12 mouse cellular contexts compared by ENCODE assay signal in genomic region chr7:110313392-110314055, GRCm38 (mm10).
DNase-seq lines count a peak whose midpoint lies in the region; ATAC-seq and TF ChIP-seq lines count a peak whose summit lies in the region.
"Had no signal": no experiment of that assay in that cellular context is flagged by ENCODE, and none has a peak within 500 bp of the region (broad histone marks: within the 10 kb centered on the region; RNA-seq: fewer than 3 reads in every experiment).

No protein-coding gene starts in this region.

- H3K9ac ChIP-seq in liver, postnatal 0 days (replicated peaks): no peak overlapping the region
- H3K9ac ChIP-seq: heart, embryonic 15.5 days; limb, embryonic 13.5 days had no signal

- peak overlapping the region; percentile 83 for H3K27ac ChIP-seq in bone marrow macrophage, adult 2 months (ENCODE audit: insufficient read depth, low read depth, low read length)
- no peak overlapping the region for H3K27ac ChIP-seq in liver, postnatal 0 days (ENCODE audit: low read depth)
- H3K27ac ChIP-seq in cerebellum, adult 2 months (ENCODE audit: insufficient read depth, low read length): no peak overlapping the region
- H3K27ac ChIP-seq: heart, embryonic 15.5 days; layer of hippocampus, adult 2 months; limb, embryonic 13.5 days had no signal

- peaks cover 24% of the 10 kb centered on the region for H3K36me3 ChIP-seq in liver, postnatal 0 days (replicated peaks; ENCODE audit: insufficient read depth, low read length)

- ATAC-seq in liver, postnatal 0 days: peak; percentile 66
- ATAC-seq: inflammation-experienced regulatory T-cells, adult 6 months had no signal

- H3K9me3 ChIP-seq in liver, postnatal 0 days (ENCODE audit: low read length): peaks cover 5% of the 10 kb centered on the region; the same call in 1 of the 2 replicates
- H3K9me3 ChIP-seq: heart, embryonic 15.5 days; limb, embryonic 13.5 days had no signal

- DNase-seq in lung, postnatal 25 days (ENCODE audit: low spot score): peak; percentile 16
- no peak for DNase-seq in lung, postnatal 14 days
- no peak for DNase-seq in liver, postnatal 0 days
- no peak for DNase-seq in cerebellum, adult 2 months
- no peak for DNase-seq in gastrocnemius, adult 8-10 months (ENCODE audit: low spot score in 2 of 2)
- no peak for DNase-seq in thymus, adult 18-20 months
- DNase-seq: adrenal gland, postnatal 14 days had no signal

- no peak for TF ChIP-seq EP300 in liver, postnatal 0 days (IDR thresholded peaks at IDR 0.05; ENCODE audit: low read depth)

- H3K4me2 ChIP-seq in liver, postnatal 0 days (ENCODE audit: low read depth, low read length): 0 out of 2 replicates have a peak overlapping the region, but pooled peaks have one; percentile 4
- H3K4me2 ChIP-seq: heart, embryonic 15.5 days; limb, embryonic 13.5 days had no signal

- 46% methylated on average over 9 of the region's 9 CpGs for WGBS in liver, postnatal 0 days (ENCODE audit: insufficient replicate concordance)
- WGBS in cerebellum, adult 2 months: 97% methylated on average over 9 of the region's 9 CpGs

- no peaks in the 10 kb centered on the region for H3K27me3 ChIP-seq in liver, postnatal 0 days (ENCODE audit: insufficient read depth, low read length)
- no peaks in the 10 kb centered on the region for H3K27me3 ChIP-seq in cerebellum, adult 2 months (ENCODE audit: control insufficient read depth, insufficient read depth, low read length)
- H3K27me3 ChIP-seq: heart, embryonic 15.5 days; limb, embryonic 13.5 days had no signal

- TF ChIP-seq CTCF in bone marrow macrophage, adult 2 months (IDR thresholded peaks at IDR 0.05; ENCODE audit: low read depth, low read length): no peak
- no peak for TF ChIP-seq CTCF in liver, postnatal 0 days (IDR thresholded peaks at IDR 0.05; ENCODE audit: low read depth)
- TF ChIP-seq CTCF in cerebellum, adult 2 months (IDR thresholded peaks at IDR 0.05; ENCODE audit: borderline replicate concordance, insufficient read depth, low read depth, low read length): no peak

- H3K4me1 ChIP-seq in bone marrow macrophage, adult 2 months (ENCODE audit: control insufficient read depth, insufficient read depth, low read length): peaks cover 36% of the 10 kb centered on the region
- H3K4me1 ChIP-seq in liver, postnatal 0 days (ENCODE audit: insufficient read depth): peaks cover 3% of the 10 kb centered on the region; the same call in 1 of the 2 replicates
- peaks cover 12% of the 10 kb centered on the region for H3K4me1 ChIP-seq in cerebellum, adult 2 months (ENCODE audit: control insufficient read depth, insufficient read depth, low read length)
- H3K4me1 ChIP-seq: heart, embryonic 15.5 days; limb, embryonic 13.5 days had no signal

- no peak overlapping the region for H3K4me3 ChIP-seq in bone marrow macrophage, adult 2 months (ENCODE audit: insufficient read depth, low read length)
- H3K4me3 ChIP-seq in liver, postnatal 0 days (ENCODE audit: low read depth, low read length): no peak overlapping the region
- no peak overlapping the region for H3K4me3 ChIP-seq in cerebellum, adult 2 months (replicated peaks; ENCODE audit: insufficient read depth, low read depth, low read length)
- H3K4me3 ChIP-seq: heart, embryonic 15.5 days; layer of hippocampus, adult 2 months; limb, embryonic 13.5 days had no signal

- TF ChIP-seq POLR2A in bone marrow macrophage, adult 2 months (IDR thresholded peaks at IDR 0.05; ENCODE audit: borderline replicate concordance, low read depth, low read length): no peak
- TF ChIP-seq POLR2A in cerebellum, adult 2 months (IDR thresholded peaks at IDR 0.05; ENCODE audit: borderline replicate concordance, insufficient read depth, low read length): no peak
